Mouse (Mus musculus) liver, embryonic 15.5 days (tissue): ENCODE measurements around the gene Aatf. TPM values are rescaled to one million over a fixed set of nuclear protein-coding genes. Genes with fewer than 3 reads are reported as not detected.
A peak's percentile ranks its signal among the peaks of the same experiment; 100 is the strongest.

Experiments used
- ATAC-seq: fragments of 200-750 bp; cut with Nextera tagmentation; 2 replicates; pipeline ENCODE4 v1.8.0; 2017; ENCODE audit warnings: moderate number of reproducible peaks, mild to moderate bottlenecking, moderate library complexity; ENCODE audit not compliant: insufficient read depth
- H3K27ac ChIP-seq: fragments of 300-500 bp; sonication (generic); replicated peaks from 2 replicates; pipeline ENCODE4 v1.5.1; 2015; ENCODE audit warnings: mild to moderate bottlenecking, inconsistent platforms
- H3K27me3 ChIP-seq: fragments of 300-500 bp; sonication (generic); 2 replicates; pipeline ENCODE4 v1.6.1; 2015; ENCODE audit warnings: mild to moderate bottlenecking, inconsistent platforms
- H3K36me3 ChIP-seq: fragments of 300-500 bp; sonication (generic); replicated peaks from 2 replicates; pipeline ENCODE4 v1.6.1; 2015; ENCODE audit warnings: moderate library complexity, mild to moderate bottlenecking, inconsistent platforms
- H3K4me1 ChIP-seq: fragments of 300-500 bp; sonication (generic); replicated peaks from 2 replicates; pipeline ENCODE4 v1.6.1; 2015; ENCODE audit warnings: inconsistent platforms
- H3K4me2 ChIP-seq: fragments of 300-500 bp; sonication (generic); 2 replicates; pipeline ENCODE4 v1.6.1; 2015; ENCODE audit warnings: moderate library complexity, mild to moderate bottlenecking, inconsistent platforms
- H3K4me3 ChIP-seq: fragments of 300-500 bp; sonication (generic); replicated peaks from 2 replicates; pipeline ENCODE4 v1.5.1; 2015; ENCODE audit warnings: mild to moderate bottlenecking, inconsistent platforms
- H3K9ac ChIP-seq: fragments of 300-500 bp; sonication (generic); 2 replicates; pipeline ENCODE4 v1.6.1; 2015; ENCODE audit warnings: moderate library complexity, mild to moderate bottlenecking, inconsistent platforms
- H3K9me3 ChIP-seq: fragments of 300-500 bp; sonication (generic); replicated peaks from 2 replicates; pipeline ENCODE4 v1.6.1; 2016; ENCODE audit warnings: inconsistent platforms
- WGBS: fragments of 180-500 bp; shearing (Covaris S2); methylation state at CpG from one replicate; pipeline ENCODE4 v1.1.7; 2015; ENCODE audit warnings: mixed read lengths; ENCODE audit not compliant: insufficient replicate concordance; 5-methylcytosine and 5-hydroxymethylcytosine counted together
- polyA plus RNA-seq: library from polyadenylated mRNA; unstranded; fragments of >200 nt; fragmentation: Nextera tagmentation; extraction: Ambion mirVana; gene quantifications from 2 replicates; pipeline ENCODE4 v1.2.1, GENCODE M21; 2015

The Aatf gene
- polyA plus RNA-seq: 25.1 and 26.4 TPM in 2 replicates

GRCm38 (mm10) chr11:84513171-84514116 is at the start of gene Aatf:
TSS of gene Aatf (minus strand) at chr11:84513522.
- WGBS: under 1% methylated on average over 80 of the region's 80 CpGs
- peak; percentile 97 for ATAC-seq

GRCm38 (mm10) chr11:84562758-84563347 is 49.5 kb upstream of the Aatf start:
- no peak overlapping the region for H3K9ac ChIP-seq

More at GRCm38 (mm10) chr11:84513171-84514116, at the start of gene Aatf:
- peaks cover 22% of the 10 kb centered on the region for H3K36me3 ChIP-seq
- peak within 1 kb of the TSS; percentile 84 for H3K9ac ChIP-seq
- H3K4me3 ChIP-seq: peak within 1 kb of the TSS; percentile 89
- peak within 1 kb of the TSS; percentile 71 for H3K27ac ChIP-seq
- H3K4me1 ChIP-seq: peaks cover 23% of the 10 kb centered on the region
- H3K4me2 ChIP-seq: peak within 1 kb of the TSS; percentile 98
- peaks cover 42% of the 10 kb centered on the region for H3K27me3 ChIP-seq
- H3K9me3 ChIP-seq: no peaks in the 10 kb centered on the region

GRCm38 (mm10) chr11:84561546-84561945 is 48.2 kb upstream of the Aatf start:
- no peak overlapping the region for H3K4me2 ChIP-seq
- no peak overlapping the region for H3K4me3 ChIP-seq
- H3K36me3 ChIP-seq: no peaks in the 10 kb centered on the region
- ATAC-seq: no peak
- peaks cover 29% of the 10 kb centered on the region for H3K27me3 ChIP-seq
- no peak overlapping the region for H3K9ac ChIP-seq
- H3K4me1 ChIP-seq: no peaks in the 10 kb centered on the region
- 42% methylated on average over 5 of the region's 5 CpGs for whole genome bisulfite sequencing
- no peak overlapping the region for H3K27ac ChIP-seq
- no peaks in the 10 kb centered on the region for H3K9me3 ChIP-seq

More at GRCm38 (mm10) chr11:84562758-84563347, 49.5 kb upstream of the Aatf start:
- no peak for ATAC-seq
- 27% methylated on average over 9 of the region's 9 CpGs for WGBS
- H3K9me3 ChIP-seq: no peaks in the 10 kb centered on the region
- no peak overlapping the region for H3K27ac ChIP-seq
- H3K4me2 ChIP-seq: no peak overlapping the region
- H3K36me3 ChIP-seq: no peaks in the 10 kb centered on the region
- H3K4me1 ChIP-seq: no peaks in the 10 kb centered on the region
- no peak overlapping the region for H3K4me3 ChIP-seq
- peaks cover 41% of the 10 kb centered on the region for H3K27me3 ChIP-seq

- ATAC-seq: no peak
- no peak overlapping the region for H3K4me2 ChIP-seq
- 64% methylated on average over 14 of the region's 14 CpGs for WGBS
- H3K4me3 ChIP-seq: no peak overlapping the region
- no peaks in the 10 kb centered on the region for H3K9me3 ChIP-seq
- no peak overlapping the region for H3K9ac ChIP-seq
- H3K4me1 ChIP-seq: no peaks in the 10 kb centered on the region
- peaks cover 21% of the 10 kb centered on the region for H3K27me3 ChIP-seq
- no peaks in the 10 kb centered on the region for H3K36me3 ChIP-seq
- no peak overlapping the region for H3K27ac ChIP-seq
Measured at GRCm38 (mm10) chr11:84553821-84554450, 40.6 kb upstream of the Aatf start.

- H3K4me2 ChIP-seq: no peak overlapping the region
- no peaks in the 10 kb centered on the region for H3K9me3 ChIP-seq
- H3K27me3 ChIP-seq: peaks cover 27% of the 10 kb centered on the region
- no peak for ATAC-seq
- WGBS: 68% methylated on average over 4 of the region's 4 CpGs
- no peaks in the 10 kb centered on the region for H3K36me3 ChIP-seq
- no peak overlapping the region for H3K4me3 ChIP-seq
- no peak overlapping the region for H3K27ac ChIP-seq
- no peak overlapping the region for H3K9ac ChIP-seq
- no peaks in the 10 kb centered on the region for H3K4me1 ChIP-seq
Measured at GRCm38 (mm10) chr11:84551296-84551695, 38.0 kb upstream of the Aatf start.

- no peak overlapping the region for H3K4me2 ChIP-seq
- H3K9me3 ChIP-seq: no peaks in the 10 kb centered on the region
- WGBS: 43% methylated on average over 6 of the region's 6 CpGs
- ATAC-seq: no peak
- H3K27me3 ChIP-seq: peaks cover 31% of the 10 kb centered on the region
- H3K4me1 ChIP-seq: no peaks in the 10 kb centered on the region
- H3K9ac ChIP-seq: no peak overlapping the region
- H3K27ac ChIP-seq: no peak overlapping the region
- no peaks in the 10 kb centered on the region for H3K36me3 ChIP-seq
- no peak overlapping the region for H3K4me3 ChIP-seq
Measured at GRCm38 (mm10) chr11:84549258-84549791, 36.0 kb upstream of the Aatf start.

- Histone ChIP-seq H3K4me1 (no peaks in the 10 kb centered on the region), H3K4me3 (no peak overlapping the region), H3K27me3 (peaks cover 31% of the 10 kb centered on the region), H3K9me3 (no peaks in the 10 kb centered on the region), H3K36me3 (no peaks in the 10 kb centered on the region), H3K27ac (no peak overlapping the region), H3K4me2 (no peak overlapping the region), H3K9ac (no peak overlapping the region)
- no peak for ATAC-seq
- WGBS: 42% methylated on average over 2 of the region's 2 CpGs
Measured at GRCm38 (mm10) chr11:84548293-84548692, 35.0 kb upstream of the Aatf start.

- ATAC-seq: no peak
- Histone ChIP-seq H3K4me3 (no peak overlapping the region), H3K9me3 (no peaks in the 10 kb centered on the region), H3K9ac (no peak overlapping the region), H3K4me2 (no peak overlapping the region), H3K36me3 (no peaks in the 10 kb centered on the region), H3K4me1 (no peaks in the 10 kb centered on the region), H3K27me3 (peaks cover 68% of the 10 kb centered on the region), H3K27ac (no peak overlapping the region)
- WGBS: 13% methylated on average over 4 of the region's 4 CpGs
Measured at GRCm38 (mm10) chr11:84539981-84540380, 26.7 kb upstream of the Aatf start.

GRCm38 (mm10) chr11:84529797-84530703 is 16.7 kb upstream of the Aatf start:
- peaks cover 10% of the 10 kb centered on the region for H3K4me1 ChIP-seq
- H3K4me3 ChIP-seq: no peak overlapping the region
- H3K27ac ChIP-seq: no peak overlapping the region
- ATAC-seq: no peak
- H3K36me3 ChIP-seq: no peaks in the 10 kb centered on the region
- H3K27me3 ChIP-seq: peaks cover 100% of the 10 kb centered on the region
- no peak overlapping the region for H3K9ac ChIP-seq
- H3K9me3 ChIP-seq: no peaks in the 10 kb centered on the region
- 7% methylated on average over 14 of the region's 14 CpGs for WGBS
- H3K4me2 ChIP-seq: no peak overlapping the region

GRCm38 (mm10) chr11:84529143-84529755 is 15.9 kb upstream of the Aatf start:
- no peak overlapping the region for H3K4me2 ChIP-seq
- no peak overlapping the region for H3K27ac ChIP-seq
- H3K27me3 ChIP-seq: peaks cover 100% of the 10 kb centered on the region
- no peak for ATAC-seq
- H3K36me3 ChIP-seq: no peaks in the 10 kb centered on the region
- WGBS: 4% methylated on average over 24 of the region's 24 CpGs
- no peak overlapping the region for H3K4me3 ChIP-seq
- H3K9me3 ChIP-seq: no peaks in the 10 kb centered on the region
- peaks cover 17% of the 10 kb centered on the region for H3K4me1 ChIP-seq
- no peak overlapping the region for H3K9ac ChIP-seq
